Mouse (Mus musculus) small intestine, adult 2 months (tissue): ENCODE data around the gene Gpr146.
"Not testable (repeated sequence)": the region's sequence is repeated elsewhere in the genome, so short reads cannot be mapped to it uniquely, and the experiment has no call there.

Experiments used
- CTCF ChIP-seq: fragments of 200-500 bp; IDR thresholded peaks from 2 replicates; pipeline ENCODE4 v1.5.1; 2012; ENCODE audit warnings: low read depth, mild to moderate bottlenecking, control low read depth, inconsistent platforms, low read length, moderate library complexity, mixed read lengths; ENCODE audit not compliant: insufficient replicate concordance, insufficient read length; ENCODE audit errors: extremely low read depth
- POLR2A ChIP-seq: fragments of 200-500 bp; IDR thresholded peaks from 2 replicates; pipeline ENCODE4 v1.6.1; 2012; ENCODE audit warnings: low read depth, mild to moderate bottlenecking, control low read depth, inconsistent platforms, low read length, moderate library complexity

- TF ChIP-seq POLR2A, CTCF: not testable (repeated sequence)
Observed at GRCm38 (mm10) chr5:139390324-139391119, 13.0 kb downstream of the Gpr146 start.
